Mouse (Mus musculus): ENCODE results near the gene Sipa1l2. TPM values are rescaled to one million over a fixed set of nuclear protein-coding genes. Genes with fewer than 3 reads are reported as not detected.

Gene Sipa1l2
- total RNA-seq, 2 experiments from 2014 or later: 70.1 to 72.6 TPM

Other genes starting within 250 kb of the Sipa1l2 start
- gene Map10, start 100.0 kb upstream of the Sipa1l2 start, total RNA-seq (2021): 1 to 10 TPM; 5.4 to 5.9 TPM
- 10 to 100 TPM; 17.1 to 17.3 TPM for gene Ntpcr, start 160.2 kb upstream of the Sipa1l2 start, total RNA-seq (2021)